8 mouse cellular contexts compared by ENCODE assay signal in the genomic region with DNA sequence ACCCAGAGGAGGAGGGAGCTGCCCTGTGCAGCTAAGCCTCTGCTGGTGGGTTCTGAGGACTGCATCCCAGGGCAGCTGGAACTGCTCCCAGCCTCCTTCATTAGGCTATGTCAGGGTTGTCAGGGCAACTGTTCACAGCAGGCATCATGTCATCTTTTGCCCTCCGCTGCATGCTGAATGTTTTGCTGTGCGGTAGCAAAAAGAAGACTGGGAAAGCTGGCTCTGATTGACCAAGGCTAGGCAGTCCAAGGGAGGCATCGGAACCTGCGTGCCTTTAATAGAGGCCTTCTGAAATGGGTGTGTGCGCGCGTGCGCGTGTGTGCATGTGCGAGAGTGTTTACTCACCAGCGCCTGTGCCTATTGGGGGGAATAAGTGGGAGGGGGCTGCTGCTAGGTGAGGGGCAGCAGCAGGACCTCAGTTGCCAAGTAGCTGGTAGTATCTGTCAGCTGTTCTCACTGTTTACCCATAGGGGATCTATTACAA. TPM values are rescaled to one million over a fixed set of nuclear protein-coding genes. Genes with fewer than 3 reads are reported as not detected.
A peak's percentile ranks its signal among the peaks of the same experiment; 100 is the strongest.
DNase-seq lines count a peak whose midpoint lies in the region; ATAC-seq and TF ChIP-seq lines count a peak whose summit lies in the region.

No protein-coding gene starts in this region.

- H3K9ac ChIP-seq in hindbrain, postnatal 0 days (replicated peaks; ENCODE audit: low read length), result peak overlapping the region; percentile 35

- no peaks in the 10 kb centered on the region for H3K9me3 ChIP-seq in hindbrain, postnatal 0 days (ENCODE audit: low read length)

- peak; percentile 98 for ATAC-seq in hindbrain, postnatal 0 days

- H3K27me3 ChIP-seq in hindbrain, postnatal 0 days (ENCODE audit: insufficient read depth, low read length), result no peaks in the 10 kb centered on the region

- peak overlapping the region; percentile 26 for H3K4me3 ChIP-seq in hindbrain, postnatal 0 days (ENCODE audit: low read length)

- peak; percentile 60 for DNase-seq in adrenal gland, adult 8-10 months
- peak; percentile 86 for DNase-seq in embryo, embryonic 10 days (ENCODE audit: low spot score)
- peak; percentile 62 for DNase-seq in gastrocnemius, postnatal 10 days
- peak; percentile 94 for DNase-seq in hindbrain, postnatal 0 days (ENCODE audit: low spot score)
- peak; percentile 78 to 81 for DNase-seq in left cerebral cortex, adult 18-20 months (ENCODE audit: low spot score in 2 of 2)
- DNase-seq in lung, postnatal 10 days, result peak; percentile 91
- DNase-seq in retina, postnatal 7 days (ENCODE audit: low read depth, low spot score), result peak; percentile 76
- no peak for DNase-seq in spleen, postnatal 36 days (ENCODE audit: low spot score in 2 of 2)

- H3K36me3 ChIP-seq in hindbrain, postnatal 0 days (ENCODE audit: insufficient read depth, low read length), result no peaks in the 10 kb centered on the region

- H3K27ac ChIP-seq in hindbrain, postnatal 0 days, result peak overlapping the region; percentile 32

- H3K4me1 ChIP-seq in hindbrain, postnatal 0 days (ENCODE audit: insufficient read depth, low read length), result peaks cover 12% of the 10 kb centered on the region; the same call in 1 of the 2 replicates

- H3K4me2 ChIP-seq in hindbrain, postnatal 0 days (ENCODE audit: low read depth, low read length), result peak overlapping the region; percentile 55

- WGBS in hindbrain, postnatal 0 days, result 12% methylated on average over 11 of the region's 11 CpGs

- peak; percentile 98 for TF ChIP-seq CTCF in hindbrain, postnatal 0 days (IDR thresholded peaks at IDR 0.05; ENCODE audit: low read depth)

RNA-seq across cellular contexts. Expression of a gene that starts 22.4 kb away (rescaled TPM):
- total RNA-seq in adrenal gland, adult 8-10 months (2022), result 10 to 100 TPM; 15.5 to 35.4 (median 22.3) TPM
- 1 to 10 TPM; 1.9 to 2.0 TPM for total RNA-seq in gastrocnemius, postnatal 10 days (2021)
- total RNA-seq in hindbrain, postnatal 0 days (2014; rRNA removed), result 7.2 and 15.1 TPM in 2 replicates
- 6.2 and 9.4 TPM in 2 replicates for polyA plus RNA-seq in hindbrain, postnatal 0 days (2015; fragmentation: Nextera tagmentation; extraction: Ambion mirVana)
- total RNA-seq in left cerebral cortex, adult 18-20 months (2021), result 100 to 1,000 TPM; 107 to 113 TPM

Comparison
In these comparisons a context has a peak if more than half of its experiments do, and no peak if none do; other contexts are left out.
1. DNase-seq: peak in adrenal gland, adult 8-10 months (single experiment), embryo, embryonic 10 days (single experiment), gastrocnemius, postnatal 10 days (single experiment), hindbrain, postnatal 0 days (single experiment), left cerebral cortex, adult 18-20 months (2 of 2), lung, postnatal 10 days (single experiment) and retina, postnatal 7 days (single experiment); none in spleen, postnatal 36 days (0 of 2).